Mouse (Mus musculus) bone marrow, adult 2 months (tissue): ENCODE measurements around the gene Ins2. TPM values are rescaled to one million over a fixed set of nuclear protein-coding genes. Genes with fewer than 3 reads are reported as not detected.

Experiments used
- H3K27ac ChIP-seq: fragments of 200-500 bp; 2 replicates; pipeline ENCODE4 v1.5.1; 2012; ENCODE audit warnings: low read depth, mild to moderate bottlenecking, control low read depth, inconsistent platforms, low read length; ENCODE audit not compliant: control insufficient read depth, poor library complexity, insufficient read depth
- H3K4me1 ChIP-seq: fragments of 200-500 bp; 2 replicates; pipeline ENCODE4 v1.6.1; 2011; ENCODE audit warnings: low read length; ENCODE audit not compliant: control insufficient read depth, insufficient read depth
- H3K4me3 ChIP-seq: fragments of 200-500 bp; replicated peaks from 2 replicates; pipeline ENCODE3; 2011; ENCODE audit warnings: mild to moderate bottlenecking, low read depth, low read length, control low read depth; ENCODE audit not compliant: control insufficient read depth
- CTCF ChIP-seq: fragments of 200-500 bp; IDR thresholded peaks from 2 replicates; pipeline ENCODE4 v1.5.1; 2011; ENCODE audit warnings: low read length, control low read depth; ENCODE audit not compliant: control insufficient read depth, insufficient read depth
- POLR2A ChIP-seq: fragments of 200-500 bp; IDR thresholded peaks from 2 replicates; pipeline ENCODE4 v1.6.1; 2011; ENCODE audit warnings: low read depth, mild to moderate bottlenecking, control low read depth, low read length, borderline replicate concordance; ENCODE audit not compliant: control insufficient read depth
- WGBS: fragments of 180-500 bp; shearing (Covaris S2); methylation state at CpG from one replicate; pipeline ENCODE4 v1.1.7; 2018; 5-methylcytosine and 5-hydroxymethylcytosine counted together
- polyA plus RNA-seq: library from polyadenylated mRNA; stranded (reverse); fragments of >200 nt; gene quantifications from 2 replicates; pipeline ENCODE4 v1.2.4, GENCODE M21; 2011; ENCODE audit warnings: low replicate concordance; ENCODE audit not compliant: missing spikeins, insufficient read depth, insufficient read length

The Ins2 gene
- polyA plus RNA-seq, 1 experiment, result not detected

DNA sequence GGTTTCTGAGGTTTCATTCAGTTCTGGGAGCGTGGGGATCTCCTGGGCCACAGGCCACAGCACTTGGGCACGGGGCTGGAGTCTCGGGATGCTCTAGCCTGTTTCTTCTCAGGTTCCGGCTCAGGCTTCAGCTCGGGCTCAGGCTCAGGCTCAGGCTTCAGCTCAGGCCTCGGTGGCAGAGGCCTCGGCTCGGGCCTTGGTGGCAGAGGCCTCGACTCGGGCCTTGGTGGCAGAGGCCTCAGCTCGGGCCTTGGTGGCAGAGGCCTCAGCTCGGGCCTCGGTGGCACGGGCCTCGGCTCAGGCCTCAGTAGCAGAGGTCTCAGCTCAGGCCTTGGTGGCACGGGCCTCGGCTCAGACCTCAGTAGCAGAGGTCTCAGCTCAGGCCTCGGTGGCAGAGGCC is 75.7 kb downstream of the Ins2 start:
- Histone ChIP-seq H3K4me1 (no peaks in the 10 kb centered on the region), H3K27ac (no peak overlapping the region), H3K4me3 (no peak overlapping the region)
- 87% methylated on average over 18 of the region's 18 CpGs for WGBS
- TF ChIP-seq CTCF (no peak), POLR2A (no peak)

DNA sequence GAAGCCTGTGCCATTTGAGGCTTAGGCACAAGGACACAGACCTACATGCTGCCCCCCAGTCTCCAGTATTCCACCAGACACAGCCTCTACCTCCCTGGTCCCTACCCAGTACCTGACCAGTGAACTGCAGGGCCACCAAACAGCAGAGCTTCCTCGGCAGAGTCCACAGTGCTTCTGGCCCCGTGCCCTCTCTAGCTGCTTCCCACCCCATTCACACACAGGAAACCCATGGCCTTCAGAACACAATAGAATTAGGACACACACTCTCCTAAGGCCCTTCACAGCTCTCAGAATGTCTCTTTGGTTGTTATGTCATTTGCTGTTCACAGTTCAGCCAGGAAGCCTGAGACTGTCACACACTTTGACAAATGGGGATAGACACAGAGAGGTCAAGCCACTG is 76.5 kb downstream of the Ins2 start, which contains the start of gene Igf2:
TSS of gene Igf2 (minus strand) at position 158 of the 400 bp plus-strand sequence.
- WGBS, result 36% methylated on average over 2 of the region's 2 CpGs
- Histone ChIP-seq H3K4me1 (no peaks in the 10 kb centered on the region), H3K27ac (no peak within 1 kb of the TSS), H3K4me3 (no peak within 1 kb of the TSS)
- TF ChIP-seq CTCF, result no peak
- no peak for TF ChIP-seq POLR2A

- Histone ChIP-seq H3K4me3 (no peak overlapping the region), H3K27ac (no peak overlapping the region), H3K4me1 (no peaks in the 10 kb centered on the region)
- WGBS, result 72% methylated on average over 4 of the region's 4 CpGs
- TF ChIP-seq CTCF, result no peak
- no peak for TF ChIP-seq POLR2A
These were observed 77.1 kb downstream of the Ins2 start for GRCm38 (mm10) chr7:142666109-142666508.

- TF ChIP-seq POLR2A, result no peak
- TF ChIP-seq CTCF, result no peak
- H3K4me1 ChIP-seq, result no peaks in the 10 kb centered on the region
- no peak overlapping the region for H3K27ac ChIP-seq
- H3K4me3 ChIP-seq, result no peak overlapping the region
- 50% methylated on average over 5 of the region's 5 CpGs for WGBS
These were observed 77.8 kb downstream of the Ins2 start for GRCm38 (mm10) chr7:142665364-142665763.

- H3K27ac ChIP-seq, result no peak overlapping the region
- 12% methylated on average over 9 of the region's 9 CpGs for WGBS
- H3K4me3 ChIP-seq, result no peak overlapping the region
- H3K4me1 ChIP-seq, result no peaks in the 10 kb centered on the region
- TF ChIP-seq CTCF (no peak), POLR2A (no peak)
These were observed 78.6 kb downstream of the Ins2 start for GRCm38 (mm10) chr7:142664465-142665029.

GRCm38 (mm10) chr7:142663931-142664421 is 79.2 kb downstream of the Ins2 start:
- Histone ChIP-seq H3K27ac (no peak overlapping the region), H3K4me1 (no peaks in the 10 kb centered on the region), H3K4me3 (no peak overlapping the region)
- 3% methylated on average over 53 of the region's 53 CpGs for WGBS
- TF ChIP-seq POLR2A (no peak), CTCF (no peak)

DNA sequence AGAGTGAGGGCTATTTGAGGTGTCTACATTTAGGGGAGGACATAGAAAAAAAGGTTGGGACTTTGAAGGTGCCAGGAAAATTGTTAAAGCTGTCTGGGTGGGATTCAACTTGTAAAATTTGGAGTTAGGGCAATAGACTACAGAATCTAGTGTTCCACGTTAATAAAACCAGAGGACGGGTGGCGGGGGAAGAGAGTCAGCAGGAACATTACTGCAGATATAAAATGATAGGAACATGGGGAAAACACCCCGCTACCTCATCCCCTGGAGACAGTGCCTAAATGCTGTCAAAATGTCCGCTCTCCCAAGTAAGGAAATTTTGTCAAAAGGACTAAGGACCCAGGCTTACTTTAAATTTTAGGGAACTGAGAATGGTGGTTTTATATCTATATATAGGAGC is 80.0 kb downstream of the Ins2 start:
- no peaks in the 10 kb centered on the region for H3K4me1 ChIP-seq
- H3K4me3 ChIP-seq, result no peak overlapping the region
- no peak overlapping the region for H3K27ac ChIP-seq
- TF ChIP-seq CTCF (no peak), POLR2A (no peak)
- 38% methylated on average over 5 of the region's 5 CpGs for WGBS

GRCm38 (mm10) chr7:142661811-142662210 is 81.4 kb downstream of the Ins2 start:
- no peaks in the 10 kb centered on the region for H3K4me1 ChIP-seq
- no peak overlapping the region for H3K27ac ChIP-seq
- no peak overlapping the region for H3K4me3 ChIP-seq
- no peak for TF ChIP-seq POLR2A
- no peak for TF ChIP-seq CTCF

- no peak overlapping the region for H3K4me3 ChIP-seq
- WGBS, result 6% methylated on average over 25 of the region's 25 CpGs
- no peak overlapping the region for H3K27ac ChIP-seq
These were observed 82.1 kb downstream of the Ins2 start for GRCm38 (mm10) chr7:142661046-142661445.

More at GRCm38 (mm10) chr7:142661046-142661445, 82.1 kb downstream of the Ins2 start:
- H3K4me1 ChIP-seq, result no peaks in the 10 kb centered on the region
- TF ChIP-seq CTCF (no peak), POLR2A (no peak)
